Comparison of ENCODE assay signal across 9 mouse cellular contexts in genomic region chr1:39735493-39735892, GRCm38 (mm10). TPM values are rescaled to one million over a fixed set of nuclear protein-coding genes. Genes with fewer than 3 reads are reported as not detected.
DNase-seq lines count a peak whose midpoint lies in the region; ATAC-seq lines count a peak whose summit lies in the region.
"Had no signal": no experiment of that assay in that cellular context is flagged by ENCODE, and none has a peak within 500 bp of the region (broad histone marks: within the 10 kb centered on the region; RNA-seq: fewer than 3 reads in every experiment).

No protein-coding gene starts in this region.

- no peaks in the 10 kb centered on the region for H3K36me3 ChIP-seq in forebrain, embryonic 10.5 days (replicated peaks)
- H3K36me3 ChIP-seq in forebrain, embryonic 13.5 days (ENCODE audit: poor library complexity, severe bottlenecking), result no peaks in the 10 kb centered on the region
- H3K36me3 ChIP-seq in lung, embryonic 16.5 days (ENCODE audit: control insufficient read depth, insufficient read depth, low read length), result no peaks in the 10 kb centered on the region
- H3K36me3 ChIP-seq in limb, embryonic 10.5 days, result 0 out of 2 replicates have a peak, but pooled peaks cover 2% of the 10 kb centered on the region
- H3K36me3 ChIP-seq in neural tube, embryonic 15.5 days, result no peaks in the 10 kb centered on the region

- WGBS in forebrain, embryonic 10.5 days, result 85% methylated on average over 2 of the region's 2 CpGs
- WGBS in forebrain, embryonic 13.5 days, result 68% methylated on average over 2 of the region's 2 CpGs
- 40% methylated on average over 2 of the region's 2 CpGs for WGBS in lung, embryonic 16.5 days
- WGBS in limb, embryonic 10.5 days, result 79% methylated on average over 2 of the region's 2 CpGs
- WGBS in neural tube, embryonic 15.5 days, result 48% methylated on average over 2 of the region's 2 CpGs

- no peak overlapping the region for H3K9ac ChIP-seq in forebrain, embryonic 13.5 days
- peak overlapping the region; percentile 23; the same call in 1 of the 2 replicates for H3K9ac ChIP-seq in lung, embryonic 16.5 days (ENCODE audit: low read length)
- H3K9ac ChIP-seq in neural tube, embryonic 15.5 days (replicated peaks), result no peak overlapping the region

- H3K27me3 ChIP-seq in forebrain, embryonic 10.5 days (ENCODE audit: poor library complexity, severe bottlenecking), result peaks cover 53% of the 10 kb centered on the region
- H3K27me3 ChIP-seq in forebrain, embryonic 13.5 days, result peaks cover 2% of the 10 kb centered on the region; the same call in 1 of the 2 replicates
- H3K27me3 ChIP-seq in lung, embryonic 16.5 days (ENCODE audit: control insufficient read depth, insufficient read depth, low read depth, low read length), result no peaks in the 10 kb centered on the region
- no peaks in the 10 kb centered on the region for H3K27me3 ChIP-seq in limb, embryonic 10.5 days (ENCODE audit: low read depth, poor library complexity, severe bottlenecking)
- H3K27me3 ChIP-seq in neural tube, embryonic 15.5 days (replicated peaks), result no peaks in the 10 kb centered on the region

- H3K9me3 ChIP-seq in forebrain, embryonic 10.5 days, result peaks cover 12% of the 10 kb centered on the region; the same call in 1 of the 2 replicates
- no peaks in the 10 kb centered on the region for H3K9me3 ChIP-seq in forebrain, embryonic 13.5 days (replicated peaks)
- no peaks in the 10 kb centered on the region for H3K9me3 ChIP-seq in lung, embryonic 16.5 days (ENCODE audit: control insufficient read depth, low read length)
- no peaks in the 10 kb centered on the region for H3K9me3 ChIP-seq in limb, embryonic 10.5 days (replicated peaks)
- H3K9me3 ChIP-seq in neural tube, embryonic 15.5 days (replicated peaks), result no peaks in the 10 kb centered on the region

- H3K4me2 ChIP-seq in forebrain, embryonic 13.5 days, result no peak overlapping the region
- H3K4me2 ChIP-seq in lung, embryonic 16.5 days (ENCODE audit: low read depth, low read length), result 0 out of 2 replicates have a peak overlapping the region, but pooled peaks have one; percentile 15
- H3K4me2 ChIP-seq in neural tube, embryonic 15.5 days, result no peak overlapping the region

- peak overlapping the region; percentile 73 for H3K27ac ChIP-seq in forebrain, embryonic 10.5 days
- no peak overlapping the region for H3K27ac ChIP-seq in forebrain, embryonic 13.5 days
- peak overlapping the region; percentile 96 for H3K27ac ChIP-seq in lung, embryonic 16.5 days (ENCODE audit: low read length)
- peak overlapping the region; percentile 78 for H3K27ac ChIP-seq in limb, embryonic 10.5 days
- H3K27ac ChIP-seq in neural tube, embryonic 15.5 days (replicated peaks), result peak overlapping the region; percentile 54

- H3K4me3 ChIP-seq in forebrain, embryonic 10.5 days, result no peak overlapping the region
- H3K4me3 ChIP-seq in forebrain, embryonic 13.5 days, result no peak overlapping the region
- H3K4me3 ChIP-seq in lung, embryonic 16.5 days (ENCODE audit: low read length), result no peak overlapping the region
- H3K4me3 ChIP-seq in limb, embryonic 10.5 days, result no peak overlapping the region
- no peak overlapping the region for H3K4me3 ChIP-seq in neural tube, embryonic 15.5 days (replicated peaks)

- DNase-seq in forebrain, embryonic 10.5 days (ENCODE audit: extremely low spot score, low spot score), result no peak
- DNase-seq in lung, postnatal 14 days, result no peak
- DNase-seq in limb, embryonic 10.5 days (ENCODE audit: low spot score), result no peak
- no peak for DNase-seq in embryo, embryonic 10.5 days (ENCODE audit: low spot score)
- no peak for DNase-seq in urinary bladder, postnatal 10 days (ENCODE audit: low spot score)
- DNase-seq: cerebellum, adult 2 months had no signal

- H3K4me1 ChIP-seq in forebrain, embryonic 10.5 days, result peaks cover 34% of the 10 kb centered on the region
- peaks cover 11% of the 10 kb centered on the region for H3K4me1 ChIP-seq in forebrain, embryonic 13.5 days
- peaks cover 26% of the 10 kb centered on the region for H3K4me1 ChIP-seq in lung, embryonic 16.5 days (replicated peaks; ENCODE audit: control insufficient read depth, insufficient read depth, low read length)
- H3K4me1 ChIP-seq in limb, embryonic 10.5 days, result peaks cover 39% of the 10 kb centered on the region
- H3K4me1 ChIP-seq in neural tube, embryonic 15.5 days, result peaks cover 11% of the 10 kb centered on the region; the same call in 1 of the 2 replicates

- no peak for ATAC-seq in forebrain, embryonic 13.5 days
- ATAC-seq in lung, embryonic 16.5 days (ENCODE audit: low read depth), result peak; percentile 5; the same call in 1 of the 2 replicates
- ATAC-seq in neural tube, embryonic 15.5 days (ENCODE audit: low FRiP score), result no peak

RNA-seq across cellular contexts. Expression of gene Rfx8, which starts 14.7 kb away (rescaled TPM):
- polyA plus RNA-seq in forebrain, embryonic 10.5 days (2016; fragmentation: Nextera tagmentation; extraction: Ambion mirVana), result 0.22 and 0.34 TPM in 2 replicates
- polyA plus RNA-seq in forebrain, embryonic 13.5 days (2015; fragmentation: Nextera tagmentation; extraction: Ambion mirVana), result 0.18 and 0.20 TPM in 2 replicates
- 0.40 and 0.58 TPM in 2 replicates for polyA plus RNA-seq in lung, embryonic 16.5 days (2015; fragmentation: Nextera tagmentation; extraction: Ambion mirVana)
- polyA plus RNA-seq in limb, embryonic 10.5 days (2016; fragmentation: Nextera tagmentation; extraction: Ambion mirVana), result 0.35 and 0.79 TPM in 2 replicates
- 0.14 and 0.27 TPM in 2 replicates for polyA plus RNA-seq in neural tube, embryonic 15.5 days (2015; fragmentation: Nextera tagmentation; extraction: Ambion mirVana)
